Mouse (Mus musculus): ENCODE results near the gene Plk3.
"Not testable (repeated sequence)": the region's sequence is repeated elsewhere in the genome, so short reads cannot be mapped to it uniquely, and the experiment has no call there.

DNA sequence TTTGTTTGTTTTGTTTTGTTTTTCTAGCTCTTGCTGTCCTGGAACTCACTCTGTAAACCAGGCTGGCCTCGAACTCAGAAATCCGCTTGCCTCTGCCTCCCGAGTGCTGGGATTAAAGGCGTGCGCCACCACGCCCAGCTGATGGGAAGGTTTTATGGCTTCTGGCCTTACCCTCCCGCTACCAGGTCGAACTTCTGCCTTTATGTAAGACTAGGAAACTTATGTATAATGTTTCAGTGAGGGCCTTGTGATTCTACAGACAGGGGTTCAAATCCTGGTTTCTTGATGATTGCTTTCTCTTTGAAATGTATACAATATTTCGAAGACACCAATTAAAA is 49.0 kb upstream of the Plk3 start:
- not testable (repeated sequence) for TF ChIP-seq CHD2 (IDR thresholded peaks at IDR 0.05; ENCODE audit: low read depth, low read length); MAFK (IDR thresholded peaks at IDR 0.05; ENCODE audit: insufficient read depth, low read depth, low read length); HCFC1 (IDR thresholded peaks at IDR 0.05; ENCODE audit: borderline replicate concordance, insufficient read depth, low read length); ZNF384 (IDR thresholded peaks at IDR 0.05; ENCODE audit: low read depth, low read length); ZC3H11A (IDR thresholded peaks at IDR 0.05; ENCODE audit: borderline replicate concordance, low read depth, low read length)
